Mouse (Mus musculus) liver, adult 2 months (tissue): ENCODE measurements around the gene Capn15.

Experiments
- CTCF ChIP-seq: fragments of 200-500 bp; IDR thresholded peaks from 2 replicates; pipeline ENCODE4 v1.5.1; 2011; ENCODE audit warnings: low read depth, low read length, control low read depth
- POLR2A ChIP-seq: fragments of 200-500 bp; IDR thresholded peaks from 2 replicates; pipeline ENCODE4 v1.6.1; 2011; ENCODE audit warnings: low read length, control low read depth; ENCODE audit not compliant: insufficient read depth; ENCODE audit errors: extremely low read depth

DNA sequence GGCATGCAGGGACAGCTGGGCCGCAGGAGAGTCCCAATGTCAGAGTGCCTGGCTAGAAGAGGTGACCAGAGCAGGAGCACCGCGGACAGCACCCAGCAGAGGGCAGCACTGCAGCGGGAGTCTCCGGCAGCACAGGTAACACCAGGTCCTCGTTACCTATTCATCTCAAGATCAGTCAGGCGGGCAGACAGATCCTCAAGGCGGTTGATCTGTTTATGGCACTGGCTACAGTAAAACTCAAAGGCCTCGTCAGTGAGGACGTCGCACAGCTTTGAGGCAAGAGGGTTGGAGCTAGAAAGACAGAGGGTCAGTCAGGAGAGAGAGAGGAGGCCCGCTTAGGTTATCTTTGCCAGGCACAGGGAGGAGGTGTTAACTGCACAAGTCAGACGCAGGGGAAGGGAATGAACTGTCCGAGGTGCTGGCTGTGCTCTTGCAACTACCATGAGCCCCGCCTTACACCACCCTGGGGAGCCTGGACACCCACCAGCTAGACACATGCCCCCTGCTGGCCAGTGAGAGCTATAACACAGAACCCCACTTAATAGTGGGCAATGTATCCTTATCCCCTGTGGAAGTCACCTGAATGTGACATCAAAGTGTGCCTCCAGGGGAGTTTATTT is 26.4 kb upstream of the Capn15 start:
- TF ChIP-seq POLR2A (no peak), CTCF (peak; percentile 88)
